Mouse (Mus musculus) liver, embryonic 14.5 days (tissue): ENCODE results near the gene Pygo2. TPM values are rescaled to one million over a fixed set of nuclear protein-coding genes. Genes with fewer than 3 reads are reported as not detected.

Experiments
- ATAC-seq: fragments of 200-750 bp; cut with Nextera tagmentation; 2 replicates; pipeline ENCODE4 v1.8.0; 2017; ENCODE audit warnings: moderate number of reproducible peaks, mild to moderate bottlenecking, moderate library complexity; ENCODE audit not compliant: insufficient read depth
- DNase-seq, 3 experiments: peaks; one replicate each; pipeline ENCODE4 v3.0.0-alpha.2; 2012 to 2013; ENCODE audit warnings: low read depth in 3 of 3, low spot score in 3 of 3
- H3K27ac ChIP-seq: fragments of 300-500 bp; sonication (generic); 2 replicates; pipeline ENCODE4 v1.5.1; 2014; ENCODE audit warnings: moderate library complexity, mild to moderate bottlenecking, control low read depth, inconsistent platforms
- H3K27me3 ChIP-seq: fragments of 300-500 bp; sonication (generic); 2 replicates; pipeline ENCODE4 v1.6.1; 2014; ENCODE audit warnings: mild to moderate bottlenecking, low read length, moderate library complexity; ENCODE audit not compliant: control insufficient read depth, insufficient read depth
- H3K36me3 ChIP-seq: fragments of 300-500 bp; sonication (generic); replicated peaks from 2 replicates; pipeline ENCODE4 v1.6.1; 2014; ENCODE audit warnings: low read depth; ENCODE audit not compliant: control insufficient read depth, insufficient read depth
- H3K4me1 ChIP-seq, 2 experiments: fragments of 200-500 bp in 1 of 2; fragments of 300-500 bp in 1 of 2; sonication (generic) in 1 of 2; replicated peaks; 2 replicates each; pipeline ENCODE4 v1.6.1; 2012 to 2014; ENCODE audit warnings: antibody characterized with exemption in 1 of 2, inconsistent platforms in 1 of 2, low read length in 1 of 2; ENCODE audit not compliant: control insufficient read depth in 2 of 2, insufficient read depth in 2 of 2
- H3K4me2 ChIP-seq: fragments of 300-500 bp; sonication (generic); 2 replicates; pipeline ENCODE4 v1.6.1; 2014; ENCODE audit warnings: low read depth, mild to moderate bottlenecking, control low read depth, moderate library complexity
- H3K4me3 ChIP-seq, 2 experiments: fragments of 200-500 bp in 1 of 2; fragments of 300-500 bp in 1 of 2; sonication (generic) in 1 of 2; 2 replicates each; pipeline ENCODE4 v1.5.1; 2012 to 2014; ENCODE audit warnings: low read depth in 2 of 2, low read length in 2 of 2, mild to moderate bottlenecking in 2 of 2, control low read depth in 1 of 2, inconsistent platforms in 1 of 2, moderate library complexity in 1 of 2; ENCODE audit not compliant: insufficient read depth in 1 of 2
- H3K9ac ChIP-seq: fragments of 300-500 bp; sonication (generic); replicated peaks from 2 replicates; pipeline ENCODE4 v1.6.1; 2014; ENCODE audit warnings: mild to moderate bottlenecking, control low read depth, moderate library complexity
- H3K9me3 ChIP-seq: fragments of 300-500 bp; sonication (generic); 2 replicates; pipeline ENCODE4 v1.6.1; 2016; ENCODE audit warnings: low read length, mixed read lengths; ENCODE audit not compliant: control insufficient read depth
- CTCF ChIP-seq: IDR thresholded peaks from 2 replicates; pipeline ENCODE4 v1.5.1; 2016; ENCODE audit warnings: antibody characterized with exemption, low read depth, control low read depth
- EP300 ChIP-seq: IDR thresholded peaks from 2 replicates; pipeline ENCODE4 v1.6.1; 2016; ENCODE audit warnings: antibody characterized with exemption, low read depth
- WGBS: fragments of 180-500 bp; shearing (Covaris S2); extraction: QIAGEN DNeasy Blood & Tissue Kit; methylation state at CpG from one replicate; pipeline ENCODE4 v1.1.7; 2014; ENCODE audit not compliant: insufficient replicate concordance; 5-methylcytosine and 5-hydroxymethylcytosine counted together
- polyA plus RNA-seq, 2 experiments: library from polyadenylated mRNA; depleted of rRNA in 1 of 2; stranded (reverse) in 1 of 2; unstranded in 1 of 2; fragments of >200 nt; fragmentation: Nextera tagmentation in 1 of 2; extraction: Ambion mirVana in 1 of 2; gene quantifications; 2 replicates each; pipeline versions ENCODE4 v1.2.1 to v1.2.3; 2012 to 2014

Gene Pygo2
- polyA plus RNA-seq, 2 experiments, result 8.4 to 15.2 TPM

- no peak for ATAC-seq
- DNase-seq, result no peak
- Histone ChIP-seq H3K27me3 (no peaks in the 10 kb centered on the region; the same call in none of the 2 replicates), H3K27ac (no peak overlapping the region), H3K4me2 (no peak overlapping the region), H3K4me1 (no peaks in the 10 kb centered on the region), H3K36me3 (no peaks in the 10 kb centered on the region), H3K9me3 (no peaks in the 10 kb centered on the region), H3K9ac (no peak overlapping the region), H3K4me3 (no peak overlapping the region)
- TF ChIP-seq CTCF (no peak), EP300 (no peak)
- WGBS, result 64% methylated on average over 5 of the region's 5 CpGs
These were observed 52.2 kb downstream of the Pygo2 start for GRCm38 (mm10) chr3:89482249-89482648.

Other genes starting within 250 kb of the Pygo2 start
- gene Fam189b, start 247.1 kb upstream of the Pygo2 start, polyA plus RNA-seq (2012; rRNA removed), result 3.6 and 3.9 TPM in 2 replicates
- 1.7 and 2.6 TPM in 2 replicates for gene Fam189b, start 247.1 kb upstream of the Pygo2 start, polyA plus RNA-seq (2014; fragmentation: Nextera tagmentation; extraction: Ambion mirVana)
- 16.5 and 19.9 TPM in 2 replicates for gene Gba, start 227.3 kb upstream of the Pygo2 start, polyA plus RNA-seq (2012; rRNA removed)
- 20.7 and 21.2 TPM in 2 replicates for gene Gba, start 227.3 kb upstream of the Pygo2 start, polyA plus RNA-seq (2014; fragmentation: Nextera tagmentation; extraction: Ambion mirVana)
- 0.96 and 1.7 TPM in 2 replicates for gene Thbs3, start 215.0 kb upstream of the Pygo2 start, polyA plus RNA-seq (2012; rRNA removed)
- gene Thbs3, start 215.0 kb upstream of the Pygo2 start, polyA plus RNA-seq (2014; fragmentation: Nextera tagmentation; extraction: Ambion mirVana), result 0.44 and 0.79 TPM in 2 replicates
- 71.7 and 83.2 TPM in 2 replicates for gene Mtx1, start 203.1 kb upstream of the Pygo2 start, polyA plus RNA-seq (2012; rRNA removed)
- gene Mtx1, start 203.1 kb upstream of the Pygo2 start, polyA plus RNA-seq (2014; fragmentation: Nextera tagmentation; extraction: Ambion mirVana), result 101 TPM in 2 replicates
- gene Muc1, start 201.2 kb upstream of the Pygo2 start, polyA plus RNA-seq (2012; rRNA removed), result 0.02 and 0.18 TPM in 2 replicates
- gene Muc1, start 201.2 kb upstream of the Pygo2 start, polyA plus RNA-seq (2014; fragmentation: Nextera tagmentation; extraction: Ambion mirVana), result 0.08 and 0.11 TPM in 2 replicates
- 26.3 and 26.4 TPM in 2 replicates for gene Krtcap2, start 184.2 kb upstream of the Pygo2 start, polyA plus RNA-seq (2012; rRNA removed)
- 117 and 138 TPM in 2 replicates for gene Krtcap2, start 184.2 kb upstream of the Pygo2 start, polyA plus RNA-seq (2014; fragmentation: Nextera tagmentation; extraction: Ambion mirVana)
- gene Trim46, start 183.9 kb upstream of the Pygo2 start, polyA plus RNA-seq (2012; rRNA removed), result 0.29 and 0.41 TPM in 2 replicates
- 0.05 TPM in 1 of 2 replicates, not detected in the other for gene Trim46, start 183.9 kb upstream of the Pygo2 start, polyA plus RNA-seq (2014; fragmentation: Nextera tagmentation; extraction: Ambion mirVana)
- gene Dpm3, start 170.9 kb upstream of the Pygo2 start, polyA plus RNA-seq (2012; rRNA removed), result 89.7 and 115 TPM in 2 replicates
- 64.3 and 65.8 TPM in 2 replicates for gene Dpm3, start 170.9 kb upstream of the Pygo2 start, polyA plus RNA-seq (2014; fragmentation: Nextera tagmentation; extraction: Ambion mirVana)
- 16.5 and 21.8 TPM in 2 replicates for gene Slc50a1, start 159.6 kb upstream of the Pygo2 start, polyA plus RNA-seq (2012; rRNA removed)
- 17.3 and 18.7 TPM in 2 replicates for gene Slc50a1, start 159.6 kb upstream of the Pygo2 start, polyA plus RNA-seq (2014; fragmentation: Nextera tagmentation; extraction: Ambion mirVana)
- 3.6 and 3.7 TPM in 2 replicates for gene Efna1, start 149.1 kb upstream of the Pygo2 start, polyA plus RNA-seq (2012; rRNA removed)
- gene Efna1, start 149.1 kb upstream of the Pygo2 start, polyA plus RNA-seq (2014; fragmentation: Nextera tagmentation; extraction: Ambion mirVana), result 2.9 TPM in 2 replicates
- gene Efna3, start 107.2 kb upstream of the Pygo2 start, polyA plus RNA-seq (2012; rRNA removed), result 0.06 and 0.13 TPM in 2 replicates
- 0.05 and 0.08 TPM in 2 replicates for gene Efna3, start 107.2 kb upstream of the Pygo2 start, polyA plus RNA-seq (2014; fragmentation: Nextera tagmentation; extraction: Ambion mirVana)
- 0.81 and 0.92 TPM in 2 replicates for gene Efna4, start 92.2 kb upstream of the Pygo2 start, polyA plus RNA-seq (2012; rRNA removed)
- gene Efna4, start 92.2 kb upstream of the Pygo2 start, polyA plus RNA-seq (2014; fragmentation: Nextera tagmentation; extraction: Ambion mirVana), result 0.62 and 0.78 TPM in 2 replicates
- gene Adam15, start 80.2 kb upstream of the Pygo2 start, polyA plus RNA-seq (2012; rRNA removed), result 6.2 TPM in 2 replicates
- 4.0 and 4.9 TPM in 2 replicates for gene Adam15, start 80.2 kb upstream of the Pygo2 start, polyA plus RNA-seq (2014; fragmentation: Nextera tagmentation; extraction: Ambion mirVana)
- gene Dcst2, start 68.2 kb upstream of the Pygo2 start, polyA plus RNA-seq (2012; rRNA removed), result 0.02 and 0.03 TPM in 2 replicates
- 0.04 TPM in 1 of 2 replicates, not detected in the other for gene Dcst2, start 68.2 kb upstream of the Pygo2 start, polyA plus RNA-seq (2014; fragmentation: Nextera tagmentation; extraction: Ambion mirVana)
- 0.03 TPM in 1 of 2 replicates, not detected in the other for gene Dcst1, start 65.0 kb upstream of the Pygo2 start, polyA plus RNA-seq (2012; rRNA removed)
- gene Dcst1, start 65.0 kb upstream of the Pygo2 start, polyA plus RNA-seq (2014; fragmentation: Nextera tagmentation; extraction: Ambion mirVana), result not detected in 2 replicates
- 5.4 and 6.9 TPM in 2 replicates for gene Zbtb7b, start 35.4 kb upstream of the Pygo2 start, polyA plus RNA-seq (2012; rRNA removed)
- gene Zbtb7b, start 35.4 kb upstream of the Pygo2 start, polyA plus RNA-seq (2014; fragmentation: Nextera tagmentation; extraction: Ambion mirVana), result 0.95 and 1.2 TPM in 2 replicates
- 0.75 and 0.76 TPM in 2 replicates for gene Lenep, start 27.4 kb upstream of the Pygo2 start, polyA plus RNA-seq (2012; rRNA removed)
- gene Lenep, start 27.4 kb upstream of the Pygo2 start, polyA plus RNA-seq (2014; fragmentation: Nextera tagmentation; extraction: Ambion mirVana), result not detected in 2 replicates
- gene Flad1, start 18.3 kb upstream of the Pygo2 start, polyA plus RNA-seq (2012; rRNA removed), result 8.7 and 9.2 TPM in 2 replicates
- gene Flad1, start 18.3 kb upstream of the Pygo2 start, polyA plus RNA-seq (2014; fragmentation: Nextera tagmentation; extraction: Ambion mirVana), result 13.0 and 13.2 TPM in 2 replicates
- 133 and 172 TPM in 2 replicates for gene Cks1b, start 11.8 kb upstream of the Pygo2 start, polyA plus RNA-seq (2012; rRNA removed)
- gene Cks1b, start 11.8 kb upstream of the Pygo2 start, polyA plus RNA-seq (2014; fragmentation: Nextera tagmentation; extraction: Ambion mirVana), result 288 and 295 TPM in 2 replicates
- 36.9 and 38.8 TPM in 2 replicates for gene Shc1, start 11.8 kb upstream of the Pygo2 start, polyA plus RNA-seq (2012; rRNA removed)
- 27.5 and 30.6 TPM in 2 replicates for gene Shc1, start 11.8 kb upstream of the Pygo2 start, polyA plus RNA-seq (2014; fragmentation: Nextera tagmentation; extraction: Ambion mirVana)
- gene Pbxip1, start 6.5 kb downstream of the Pygo2 start, polyA plus RNA-seq (2012; rRNA removed), result 2.2 and 3.1 TPM in 2 replicates
- gene Pbxip1, start 6.5 kb downstream of the Pygo2 start, polyA plus RNA-seq (2014; fragmentation: Nextera tagmentation; extraction: Ambion mirVana), result 2.8 and 3.3 TPM in 2 replicates
- gene Pmvk, start 24.3 kb downstream of the Pygo2 start, polyA plus RNA-seq (2012; rRNA removed), result 23.4 and 32.2 TPM in 2 replicates
- gene Pmvk, start 24.3 kb downstream of the Pygo2 start, polyA plus RNA-seq (2014; fragmentation: Nextera tagmentation; extraction: Ambion mirVana), result 32.1 and 36.5 TPM in 2 replicates
- 0.02 and 0.03 TPM in 2 replicates for gene Kcnn3, start 90.0 kb downstream of the Pygo2 start, polyA plus RNA-seq (2012; rRNA removed)
- not detected in 2 replicates for gene Kcnn3, start 90.0 kb downstream of the Pygo2 start, polyA plus RNA-seq (2014; fragmentation: Nextera tagmentation; extraction: Ambion mirVana)